Mouse (Mus musculus) G1E (cell line): Measurements from ENCODE around the gene H2afy.

ENCODE experiments used
- CTCF ChIP-seq: IDR thresholded peaks from 2 replicates; pipeline ENCODE4 v1.5.1; 2012; ENCODE audit warnings: low read depth, low read length, inconsistent platforms, mixed read lengths
- GATA1 ChIP-seq: IDR thresholded peaks from 2 replicates; pipeline ENCODE4 v1.6.1; 2012; ENCODE audit warnings: borderline replicate concordance, low read length, inconsistent platforms, mixed read lengths

DNA sequence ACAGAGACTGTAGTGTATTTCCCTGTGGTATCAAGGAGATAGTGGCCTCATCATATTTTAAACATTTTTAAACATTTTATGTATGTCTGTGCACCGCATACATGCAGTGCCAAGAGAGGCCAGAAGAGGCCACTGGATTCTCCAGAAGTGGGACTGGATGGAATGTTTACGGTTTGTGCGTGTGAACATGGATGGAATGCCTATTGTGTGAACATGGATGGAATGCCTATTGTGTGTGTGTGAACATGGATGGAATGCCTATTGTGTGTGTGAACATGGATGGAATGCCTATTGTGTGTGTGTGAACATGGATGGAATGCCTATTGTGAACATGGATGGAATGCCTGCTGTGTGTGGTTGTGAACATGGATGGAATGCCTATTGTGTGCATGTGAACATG, 93.9 kb downstream of the H2afy start:
- no peak for TF ChIP-seq CTCF
- TF ChIP-seq GATA1: no peak
